Mouse (Mus musculus) kidney, embryonic 14.5 days (tissue): ENCODE results near the gene Tifa. TPM values are rescaled to one million over a fixed set of nuclear protein-coding genes. Genes with fewer than 3 reads are reported as not detected.
A peak's percentile ranks its signal among the peaks of the same experiment; 100 is the strongest.

Experiments used
- ATAC-seq: fragments of 200-750 bp; cut with Nextera tagmentation; 2 replicates; pipeline ENCODE4 v1.8.0; 2017; ENCODE audit warnings: moderate number of reproducible peaks, mild to moderate bottlenecking, moderate TSS enrichment, moderate library complexity; ENCODE audit not compliant: low FRiP score, low TSS enrichment
- H3K27ac ChIP-seq: fragments of 300-500 bp; sonication (generic); 2 replicates; pipeline ENCODE4 v1.5.1; 2014; ENCODE audit warnings: low read depth, mild to moderate bottlenecking, low read length, moderate library complexity, mixed read lengths
- H3K27me3 ChIP-seq: fragments of 300-500 bp; sonication (generic); 2 replicates; pipeline ENCODE4 v1.6.1; 2014; ENCODE audit warnings: mild to moderate bottlenecking, low read length; ENCODE audit not compliant: control insufficient read depth, insufficient read depth
- H3K36me3 ChIP-seq: fragments of 300-500 bp; sonication (generic); 2 replicates; pipeline ENCODE4 v1.6.1; 2014; ENCODE audit warnings: low read length, mixed read lengths; ENCODE audit not compliant: control insufficient read depth, insufficient read depth
- H3K4me1 ChIP-seq: fragments of 300-500 bp; sonication (generic); 2 replicates; pipeline ENCODE4 v1.6.1; 2014; ENCODE audit warnings: low read length, mixed read lengths; ENCODE audit not compliant: control insufficient read depth, insufficient read depth
- H3K4me2 ChIP-seq: fragments of 300-500 bp; sonication (generic); replicated peaks from 2 replicates; pipeline ENCODE4 v1.6.1; 2014; ENCODE audit warnings: low read depth, mild to moderate bottlenecking, low read length
- H3K4me3 ChIP-seq: fragments of 300-500 bp; sonication (generic); 2 replicates; pipeline ENCODE4 v1.5.1; 2014; ENCODE audit warnings: mild to moderate bottlenecking, low read length
- H3K9ac ChIP-seq: fragments of 300-500 bp; sonication (generic); 2 replicates; pipeline ENCODE4 v1.6.1; 2014; ENCODE audit warnings: low read depth, mild to moderate bottlenecking, low read length, moderate library complexity
- H3K9me3 ChIP-seq: fragments of 300-500 bp; sonication (generic); 2 replicates; pipeline ENCODE4 v1.6.1; 2016; ENCODE audit warnings: low read length; ENCODE audit not compliant: control insufficient read depth
- WGBS: fragments of 180-500 bp; shearing (Covaris S2); extraction: QIAGEN DNeasy Blood & Tissue Kit; methylation state at CpG from one replicate; pipeline ENCODE4 v1.1.7; 2014; 5-methylcytosine and 5-hydroxymethylcytosine counted together
- polyA plus RNA-seq: library from polyadenylated mRNA; unstranded; fragments of >200 nt; fragmentation: Nextera tagmentation; extraction: Ambion mirVana; gene quantifications from 2 replicates; pipeline ENCODE4 v1.2.1, GENCODE M21; 2014

The Tifa gene
- polyA plus RNA-seq, 1 experiment from 2014 or later: 4.2 TPM

GRCm38 (mm10) chr3:127826503-127826902 lies 36.9 kb downstream of the Tifa start:
- H3K27me3 ChIP-seq: no peaks in the 10 kb centered on the region
- H3K27ac ChIP-seq: peak overlapping the region; percentile 77
- H3K4me1 ChIP-seq: peaks cover 12% of the 10 kb centered on the region
- no peak overlapping the region for H3K4me2 ChIP-seq
- no peak overlapping the region for H3K9ac ChIP-seq
- 60% methylated on average over 7 of the region's 7 CpGs for WGBS
- ATAC-seq: peak; percentile 44; the same call in 1 of the 2 replicates
- no peak overlapping the region for H3K4me3 ChIP-seq
- no peaks in the 10 kb centered on the region for H3K9me3 ChIP-seq
- peaks cover 7% of the 10 kb centered on the region; the same call in 1 of the 2 replicates for H3K36me3 ChIP-seq

- Histone ChIP-seq H3K4me1 (peaks cover 12% of the 10 kb centered on the region), H3K9me3 (no peaks in the 10 kb centered on the region), H3K4me3 (no peak overlapping the region), H3K27ac (peak overlapping the region; percentile 77), H3K9ac (no peak overlapping the region), H3K36me3 (peaks cover 3% of the 10 kb centered on the region; the same call in 1 of the 2 replicates), H3K4me2 (no peak overlapping the region), H3K27me3 (no peaks in the 10 kb centered on the region)
- WGBS: 17% methylated on average over 7 of the region's 7 CpGs
- peak; percentile 81 for ATAC-seq
Measured at GRCm38 (mm10) chr3:127827123-127827522, 37.5 kb downstream of the Tifa start.

GRCm38 (mm10) chr3:127830183-127830582 lies 40.6 kb downstream of the Tifa start:
- no peaks in the 10 kb centered on the region for H3K9me3 ChIP-seq
- no peak overlapping the region for H3K9ac ChIP-seq
- no peak for ATAC-seq
- no peak overlapping the region for H3K4me3 ChIP-seq
- 68% methylated on average over 10 of the region's 10 CpGs for WGBS
- peaks cover 12% of the 10 kb centered on the region for H3K4me1 ChIP-seq
- no peak overlapping the region for H3K4me2 ChIP-seq
- no peaks in the 10 kb centered on the region; the same call in 1 of the 2 replicates for H3K36me3 ChIP-seq
- H3K27ac ChIP-seq: no peak overlapping the region
- no peaks in the 10 kb centered on the region for H3K27me3 ChIP-seq

GRCm38 (mm10) chr3:127831079-127831478 lies 41.5 kb downstream of the Tifa start:
- Histone ChIP-seq H3K9ac (no peak overlapping the region), H3K9me3 (no peaks in the 10 kb centered on the region), H3K27me3 (no peaks in the 10 kb centered on the region), H3K36me3 (no peaks in the 10 kb centered on the region; the same call in 1 of the 2 replicates), H3K4me2 (no peak overlapping the region), H3K4me3 (no peak overlapping the region), H3K4me1 (peaks cover 17% of the 10 kb centered on the region), H3K27ac (no peak overlapping the region)
- 55% methylated on average over 6 of the region's 6 CpGs for WGBS
- ATAC-seq: no peak

- Histone ChIP-seq H3K4me2 (no peak overlapping the region), H3K36me3 (no peaks in the 10 kb centered on the region; the same call in 1 of the 2 replicates), H3K9me3 (no peaks in the 10 kb centered on the region), H3K27me3 (no peaks in the 10 kb centered on the region), H3K27ac (no peak overlapping the region), H3K4me1 (peaks cover 6% of the 10 kb centered on the region; the same call in 1 of the 2 replicates), H3K9ac (no peak overlapping the region), H3K4me3 (no peak overlapping the region)
- no peak for ATAC-seq
- WGBS: 80% methylated on average over 4 of the region's 4 CpGs
Measured at GRCm38 (mm10) chr3:127834040-127834439, 44.4 kb downstream of the Tifa start.

GRCm38 (mm10) chr3:127835594-127835993 lies 46.0 kb downstream of the Tifa start:
- no peaks in the 10 kb centered on the region for H3K9me3 ChIP-seq
- 88% methylated on average over 6 of the region's 6 CpGs for WGBS
- no peak overlapping the region for H3K4me2 ChIP-seq

GRCm38 (mm10) chr3:127836798-127837153 lies 47.2 kb downstream of the Tifa start:
- Histone ChIP-seq H3K4me2 (peak overlapping the region; percentile 61), H3K27ac (peak overlapping the region; percentile 74), H3K36me3 (no peaks in the 10 kb centered on the region), H3K4me1 (peaks cover 6% of the 10 kb centered on the region; the same call in 1 of the 2 replicates), H3K27me3 (no peaks in the 10 kb centered on the region), H3K9ac (peak overlapping the region; percentile 94), H3K4me3 (peak overlapping the region; percentile 83), H3K9me3 (no peaks in the 10 kb centered on the region)
- WGBS: 0% methylated on average over 11 of the region's 17 CpGs
- ATAC-seq: no peak; the same call in 1 of the 2 replicates

More at GRCm38 (mm10) chr3:127835594-127835993, 46.0 kb downstream of the Tifa start:
- no peak overlapping the region for H3K27ac ChIP-seq
- no peaks in the 10 kb centered on the region for H3K27me3 ChIP-seq
- no peak overlapping the region for H3K9ac ChIP-seq
- H3K4me3 ChIP-seq: peak overlapping the region; percentile 83; the same call in 1 of the 2 replicates
- H3K36me3 ChIP-seq: no peaks in the 10 kb centered on the region; the same call in 1 of the 2 replicates
- no peak for ATAC-seq
- peaks cover 6% of the 10 kb centered on the region; the same call in 1 of the 2 replicates for H3K4me1 ChIP-seq

- peaks cover 6% of the 10 kb centered on the region; the same call in 1 of the 2 replicates for H3K4me1 ChIP-seq
- H3K4me3 ChIP-seq: peak within 1 kb of the TSS; percentile 83
- peak within 1 kb of the TSS; percentile 61 for H3K4me2 ChIP-seq
- H3K27me3 ChIP-seq: no peaks in the 10 kb centered on the region
- under 1% methylated on average over 88 of the region's 89 CpGs for WGBS
- H3K9me3 ChIP-seq: no peaks in the 10 kb centered on the region
- H3K27ac ChIP-seq: peak within 1 kb of the TSS; percentile 90
- no peaks in the 10 kb centered on the region for H3K36me3 ChIP-seq
- peak within 1 kb of the TSS; percentile 94 for H3K9ac ChIP-seq
- ATAC-seq: peak; percentile 98
Measured at GRCm38 (mm10) chr3:127837154-127837865, 47.7 kb downstream of the Tifa start, which contains the start of gene Ap1ar. Ap1ar (minus strand) TSS chr3:127837523.
